Mouse (Mus musculus): ENCODE data around the gene Cxcl10.

Gene Cxcl10

DNA sequence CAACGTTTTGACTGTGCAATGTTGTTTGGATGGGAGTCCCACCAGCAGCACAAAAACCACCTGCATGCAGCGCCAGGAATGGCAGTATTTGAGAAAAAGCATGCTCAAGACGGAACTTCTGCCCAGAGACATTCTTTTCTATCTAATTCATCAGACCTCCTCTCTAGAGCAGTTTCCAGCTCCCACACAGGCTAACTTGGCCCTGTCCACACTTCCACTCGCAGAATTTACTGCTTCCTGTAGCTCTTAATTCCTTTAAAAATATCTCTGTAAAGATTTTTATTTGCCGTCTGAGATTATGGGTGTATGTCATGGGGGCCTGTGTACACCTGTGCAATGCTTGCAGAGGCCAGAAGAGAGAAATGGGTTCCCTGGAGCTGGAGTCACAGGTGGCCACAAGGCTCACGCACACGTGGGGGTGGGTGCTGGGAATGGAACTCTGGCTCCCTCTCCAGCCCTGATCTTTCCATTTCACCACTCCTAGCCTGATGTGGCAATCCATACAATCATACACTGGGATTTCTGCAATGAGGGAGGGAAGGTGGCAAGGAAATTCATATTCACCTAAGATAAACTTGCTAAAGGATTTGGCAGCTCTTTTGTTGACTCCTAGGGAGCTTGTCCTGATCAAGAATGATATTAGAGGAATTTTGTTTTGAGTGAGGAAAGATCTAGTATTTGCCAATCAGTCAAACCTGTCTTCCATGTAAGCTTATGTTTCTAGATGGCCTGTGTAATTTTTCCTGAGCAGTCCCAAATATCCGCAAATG, 26.9 kb downstream of the Cxcl10 start:
- no peak for DNase-seq (ENCODE audit: low read depth in 1 of 2, low spot score in 2 of 2)

DNA sequence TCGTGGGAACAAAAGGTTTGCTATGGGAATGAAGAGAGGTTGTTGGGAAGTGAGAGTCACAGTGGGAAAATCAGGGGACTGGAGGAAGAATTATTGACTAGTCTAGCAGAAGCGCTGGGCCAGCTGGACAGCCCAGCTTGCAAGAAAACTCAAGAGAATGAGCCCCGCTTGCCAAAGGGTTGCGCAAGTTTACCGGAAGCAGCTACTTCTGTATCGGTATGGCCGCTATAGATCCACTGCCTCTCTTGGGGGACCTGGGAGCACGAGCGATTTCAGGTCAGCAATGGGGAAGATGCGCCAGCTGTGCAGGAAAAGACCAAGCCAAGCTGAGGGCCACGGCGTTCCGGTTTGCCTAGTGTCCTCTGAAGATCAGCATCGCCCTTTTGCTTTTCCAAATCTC, 30.1 kb downstream of the Cxcl10 start:
- DNase-seq (ENCODE audit: low read depth in 1 of 2, low spot score in 2 of 2): peak in 1 of 2 experiments; percentile 7

DNA sequence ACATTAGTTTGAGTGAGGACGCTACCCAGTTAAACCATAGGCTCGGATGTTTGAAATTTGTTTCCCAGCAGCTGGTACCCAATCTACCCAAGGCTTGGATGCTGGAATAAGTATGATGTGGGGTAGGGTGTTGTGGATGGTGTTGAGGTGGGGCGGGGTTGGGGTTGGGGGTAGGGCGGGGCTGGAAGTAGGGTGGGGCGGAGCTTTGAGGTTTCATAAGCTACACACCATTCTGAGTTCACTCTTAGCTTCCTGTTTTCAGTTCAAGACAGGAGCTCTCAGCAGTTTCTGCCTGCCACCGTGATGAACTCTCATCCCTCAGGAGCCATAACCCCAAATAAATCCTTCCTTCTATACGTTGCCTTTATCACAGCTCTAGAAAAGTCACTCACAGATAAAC, 30.6 kb downstream of the Cxcl10 start:
- DNase-seq (ENCODE audit: low read depth in 1 of 2, low spot score in 2 of 2): no peak

GRCm38 (mm10) chr5:92313776-92314175, 34.9 kb downstream of the Cxcl10 start:
- DNase-seq (ENCODE audit: low read depth in 1 of 2, low spot score in 2 of 2): no peak

DNA sequence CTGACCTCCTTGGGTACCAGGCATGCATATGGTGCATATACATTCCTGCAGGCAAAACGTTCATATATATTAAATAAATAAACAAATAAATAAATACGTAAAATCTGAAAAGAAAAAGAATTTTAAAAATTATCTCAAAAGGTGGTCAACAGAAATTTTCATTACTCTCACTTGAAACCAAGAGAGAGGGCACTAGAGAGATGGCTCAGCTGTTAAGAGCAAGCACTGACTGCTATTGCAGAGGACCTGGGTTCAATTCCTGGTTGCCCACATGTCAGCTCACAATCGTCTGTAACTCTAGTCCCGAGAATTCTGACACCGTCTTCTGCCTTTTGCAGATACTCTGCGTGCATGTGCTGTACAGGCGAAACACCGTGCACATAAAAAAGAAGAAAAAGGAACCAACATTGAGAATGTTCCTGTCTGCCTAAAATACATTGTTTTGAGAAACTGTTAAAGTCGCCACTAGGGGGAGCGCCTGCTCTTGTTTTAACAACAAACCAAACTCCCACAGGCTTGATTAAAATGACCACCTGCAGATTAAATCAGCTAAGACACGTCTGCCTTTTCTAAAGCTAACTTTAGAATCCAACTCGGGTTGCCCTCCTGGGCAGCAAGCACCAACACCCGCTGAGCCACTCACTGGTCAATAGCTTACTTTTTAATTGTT, 36.5 kb downstream of the Cxcl10 start:
- DNase-seq (ENCODE audit: low read depth in 1 of 2, low spot score in 2 of 2): peak; percentile 34 to 76

GRCm38 (mm10) chr5:92309681-92310511, 38.8 kb downstream of the Cxcl10 start, which contains the start of gene Sdad1:
TSS of gene Sdad1 (minus strand) at chr5:92310479.
- peak; percentile 79 to 80 for DNase-seq (ENCODE audit: low read depth in 1 of 2, low spot score in 2 of 2)

- DNase-seq (ENCODE audit: low read depth in 1 of 2, low spot score in 2 of 2): no peak
Observed at GRCm38 (mm10) chr5:92304291-92304690, 44.4 kb downstream of the Cxcl10 start.

DNA sequence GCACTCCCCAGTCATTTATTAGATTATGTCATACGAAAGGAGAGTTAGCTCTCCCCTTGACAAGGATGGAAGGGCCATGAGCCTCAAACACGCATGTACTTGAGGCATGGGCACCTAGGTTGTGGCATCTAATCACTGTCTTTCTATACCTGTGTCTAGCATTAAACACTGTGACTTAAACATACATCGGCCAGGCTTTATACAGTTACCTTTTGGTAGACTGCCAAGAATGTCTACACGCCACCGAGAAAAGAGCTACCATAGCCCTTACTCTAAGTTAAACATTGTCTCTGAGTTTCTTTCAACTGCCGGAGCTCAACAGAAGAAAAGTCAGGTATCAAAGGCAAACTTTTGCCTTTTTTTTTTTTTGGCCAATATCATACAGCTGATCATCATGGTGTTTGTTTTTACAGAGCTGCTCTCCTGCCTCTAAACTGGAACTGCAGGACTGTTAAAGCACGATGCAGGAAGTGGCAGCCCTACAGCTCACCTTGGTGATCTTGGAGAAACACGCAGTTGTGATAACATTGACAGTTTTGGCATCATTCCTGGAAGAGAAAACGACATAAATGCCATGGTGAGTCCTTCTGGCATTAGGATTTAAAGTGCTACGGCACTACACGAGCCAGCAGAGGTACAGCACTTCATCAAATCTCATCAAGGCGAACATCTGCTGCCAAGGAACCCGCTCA, 46.4 kb downstream of the Cxcl10 start:
- DNase-seq (ENCODE audit: low read depth in 1 of 2, low spot score in 2 of 2): no peak

Data from monocyte, adult 2 months (primary cell).